Mouse (Mus musculus) midbrain, postnatal 0 days (tissue): ENCODE measurements around the gene Dclk2. TPM values are rescaled to one million over a fixed set of nuclear protein-coding genes. Genes with fewer than 3 reads are reported as not detected.

Experiments used
- ATAC-seq: fragments of 200-750 bp; cut with Nextera tagmentation; 2 replicates; pipeline ENCODE4 v1.8.0; 2017; ENCODE audit warnings: moderate number of reproducible peaks, mild to moderate bottlenecking, moderate TSS enrichment, moderate library complexity; ENCODE audit not compliant: low FRiP score
- DNase-seq: peaks from one replicate; pipeline ENCODE4 v3.0.0-alpha.2; 2015; ENCODE audit warnings: low spot score
- H3K27ac ChIP-seq: fragments of 300-500 bp; sonication (generic); 2 replicates; pipeline ENCODE4 v1.5.1; 2014; ENCODE audit warnings: low read depth, mild to moderate bottlenecking, low read length, mixed read lengths
- H3K27me3 ChIP-seq: fragments of 300-500 bp; sonication (generic); 2 replicates; pipeline ENCODE4 v1.6.1; 2014; ENCODE audit warnings: low read length, control low read depth, mixed read lengths; ENCODE audit not compliant: insufficient read depth
- H3K36me3 ChIP-seq: fragments of 300-500 bp; sonication (generic); 2 replicates; pipeline ENCODE4 v1.6.1; 2014; ENCODE audit warnings: low read length, control low read depth, mixed read lengths; ENCODE audit not compliant: insufficient read depth
- H3K4me1 ChIP-seq: fragments of 300-500 bp; sonication (generic); 2 replicates; pipeline ENCODE4 v1.6.1; 2014; ENCODE audit warnings: mild to moderate bottlenecking, control low read depth, antibody characterized with exemption, low read length, mixed read lengths; ENCODE audit not compliant: insufficient read depth
- H3K4me2 ChIP-seq: fragments of 300-500 bp; sonication (generic); 2 replicates; pipeline ENCODE4 v1.6.1; 2014; ENCODE audit warnings: low read depth, mild to moderate bottlenecking, low read length, mixed read lengths; ENCODE audit not compliant: poor library complexity, severe bottlenecking
- H3K4me3 ChIP-seq: fragments of 300-500 bp; sonication (generic); 2 replicates; pipeline ENCODE4 v1.5.1; 2014; ENCODE audit warnings: low read depth, mild to moderate bottlenecking, low read length, moderate library complexity
- H3K9ac ChIP-seq: fragments of 300-500 bp; sonication (generic); replicated peaks from 2 replicates; pipeline ENCODE4 v1.6.1; 2014; ENCODE audit warnings: mild to moderate bottlenecking, low read length, moderate library complexity, mixed read lengths; ENCODE audit not compliant: poor library complexity, severe bottlenecking
- H3K9me3 ChIP-seq: fragments of 300-500 bp; sonication (generic); 2 replicates; pipeline ENCODE4 v1.6.1; 2016; ENCODE audit warnings: low read length, control low read depth
- CTCF ChIP-seq: IDR thresholded peaks from 2 replicates; pipeline ENCODE4 v1.5.1; 2016; ENCODE audit warnings: antibody characterized with exemption, mild to moderate bottlenecking
- WGBS: fragments of 180-500 bp; shearing (Covaris S2); extraction: QIAGEN DNeasy Blood & Tissue Kit; methylation state at CpG from one replicate; pipeline ENCODE4 v1.1.7; 2014; 5-methylcytosine and 5-hydroxymethylcytosine counted together
- polyA plus RNA-seq: library from polyadenylated mRNA; unstranded; fragments of >200 nt; fragmentation: Nextera tagmentation; extraction: Ambion mirVana; gene quantifications from 2 replicates; pipeline ENCODE4 v1.2.1, GENCODE M21; 2015
- total RNA-seq: library from RNA; depleted of rRNA; stranded (reverse); fragments of >200 nt; gene quantifications from 2 replicates; pipeline ENCODE4 v1.2.3, GENCODE M21; 2014

The Dclk2 gene
- total and polyA plus RNA-seq, 2 experiments from 2014 or later = 71.6 to 158 TPM

DNA sequence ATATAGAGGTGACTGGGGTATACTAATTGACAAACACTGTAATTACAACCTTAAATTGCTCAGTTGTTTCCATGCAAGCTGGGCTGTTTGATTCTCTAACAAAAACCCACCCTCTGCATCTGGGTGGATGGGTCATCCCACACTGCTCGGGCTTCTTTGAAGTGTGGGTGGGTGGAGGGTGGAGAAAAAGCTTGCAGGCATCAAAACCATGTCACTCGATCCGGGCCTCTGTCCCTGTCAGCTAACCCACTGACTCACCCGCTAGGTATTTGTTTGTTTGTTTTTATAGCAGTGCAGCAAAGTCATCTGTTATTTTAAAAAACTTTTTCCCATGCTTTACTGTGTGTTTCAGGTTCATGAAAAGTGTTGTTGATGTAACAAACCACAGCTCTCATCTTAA lies 34.7 kb upstream of the Dclk2 start:
- no peak overlapping the region for H3K4me2 ChIP-seq
- H3K27me3 ChIP-seq = no peaks in the 10 kb centered on the region
- TF ChIP-seq CTCF = no peak
- ATAC-seq = no peak
- DNase-seq = no peak
- no peaks in the 10 kb centered on the region for H3K36me3 ChIP-seq
- no peaks in the 10 kb centered on the region for H3K4me1 ChIP-seq
- no peak overlapping the region for H3K4me3 ChIP-seq
- H3K9me3 ChIP-seq = no peaks in the 10 kb centered on the region
- 67% methylated on average over 4 of the region's 4 CpGs for WGBS
- no peak overlapping the region for H3K9ac ChIP-seq
- H3K27ac ChIP-seq = no peak overlapping the region

DNA sequence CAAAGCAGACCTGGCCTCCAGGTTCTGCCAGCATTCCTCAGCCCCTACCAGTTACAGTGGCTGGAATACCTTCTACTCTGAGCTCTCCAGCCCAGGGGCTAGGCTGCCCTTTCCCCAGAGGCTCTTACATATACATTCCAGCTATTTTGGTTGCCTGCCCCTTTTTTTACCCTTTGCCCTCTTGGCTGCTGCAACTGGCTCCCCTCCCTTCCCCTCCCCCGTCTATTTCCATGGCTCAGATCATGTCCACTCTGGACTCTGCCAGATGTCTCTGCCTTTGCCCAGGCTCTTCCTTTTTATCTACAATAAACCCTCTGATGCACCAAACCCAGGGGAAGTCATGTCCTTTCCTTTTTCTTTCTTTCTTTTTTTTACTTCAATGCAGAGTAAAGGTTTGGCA lies 33.9 kb upstream of the Dclk2 start:
- no peak overlapping the region for H3K4me3 ChIP-seq
- no peak overlapping the region for H3K9ac ChIP-seq
- no peak overlapping the region for H3K4me2 ChIP-seq
- H3K27ac ChIP-seq = no peak overlapping the region
- 86% methylated on average over 1 of the region's 1 CpGs for WGBS
- H3K36me3 ChIP-seq = no peaks in the 10 kb centered on the region
- no peaks in the 10 kb centered on the region for H3K4me1 ChIP-seq
- DNase-seq (no peak), ATAC-seq (no peak)
- TF ChIP-seq CTCF = no peak
- H3K27me3 ChIP-seq = no peaks in the 10 kb centered on the region
- no peaks in the 10 kb centered on the region for H3K9me3 ChIP-seq

DNA sequence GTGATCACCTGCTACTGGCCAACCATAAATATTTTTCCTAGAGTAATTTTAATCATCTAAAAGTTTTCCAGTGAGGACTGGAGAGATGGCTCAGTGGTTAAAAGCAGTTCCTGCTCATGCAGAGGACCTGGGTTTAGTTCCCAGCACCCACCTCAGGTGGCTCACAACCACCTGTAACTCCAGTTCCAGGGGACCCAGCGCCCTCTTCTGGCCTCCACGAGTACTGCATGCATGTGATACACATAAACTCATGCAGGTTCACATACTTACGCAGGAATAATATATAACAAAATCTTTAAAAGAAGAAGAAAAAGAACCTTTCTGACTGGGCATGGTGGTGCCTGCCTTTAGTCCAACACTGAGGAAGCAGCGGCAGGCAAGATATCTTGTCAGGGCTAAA lies 33.2 kb upstream of the Dclk2 start:
- H3K9ac ChIP-seq = no peak overlapping the region
- H3K4me2 ChIP-seq = no peak overlapping the region
- DNase-seq (no peak), ATAC-seq (no peak)
- 77% methylated on average over 4 of the region's 4 CpGs for WGBS
- peak; percentile 47 for TF ChIP-seq CTCF
- no peaks in the 10 kb centered on the region for H3K36me3 ChIP-seq
- H3K9me3 ChIP-seq = no peaks in the 10 kb centered on the region
- no peaks in the 10 kb centered on the region for H3K27me3 ChIP-seq
- H3K4me3 ChIP-seq = no peak overlapping the region
- no peak overlapping the region for H3K27ac ChIP-seq
- H3K4me1 ChIP-seq = no peaks in the 10 kb centered on the region

DNA sequence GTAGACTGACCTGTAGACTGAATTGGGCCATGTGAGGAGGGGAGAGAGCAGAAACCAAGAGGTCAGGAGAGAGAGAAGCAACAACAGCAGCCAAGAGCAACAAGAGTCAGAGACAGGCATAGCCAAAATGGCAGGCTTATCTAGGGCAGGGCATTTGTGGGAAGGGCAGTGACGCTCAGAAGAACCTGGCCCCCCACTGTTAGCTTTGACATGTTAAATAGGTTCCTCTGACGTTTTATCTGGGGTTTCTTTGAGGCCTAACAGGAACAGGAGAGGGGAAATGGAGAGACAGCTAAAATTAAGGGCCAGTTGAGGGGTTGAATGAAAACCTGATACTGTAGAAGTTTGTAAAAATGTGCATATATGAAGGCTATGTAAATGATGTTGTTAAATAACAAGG lies 30.0 kb upstream of the Dclk2 start:
- 26% methylated on average over 2 of the region's 2 CpGs for WGBS
- H3K36me3 ChIP-seq = no peaks in the 10 kb centered on the region
- H3K9me3 ChIP-seq = no peaks in the 10 kb centered on the region
- no peaks in the 10 kb centered on the region for H3K4me1 ChIP-seq
- H3K4me2 ChIP-seq = no peak overlapping the region
- no peak for TF ChIP-seq CTCF
- no peaks in the 10 kb centered on the region for H3K27me3 ChIP-seq
- H3K4me3 ChIP-seq = no peak overlapping the region
- no peak overlapping the region for H3K9ac ChIP-seq
- ATAC-seq (no peak), DNase-seq (no peak)
- no peak overlapping the region for H3K27ac ChIP-seq

DNA sequence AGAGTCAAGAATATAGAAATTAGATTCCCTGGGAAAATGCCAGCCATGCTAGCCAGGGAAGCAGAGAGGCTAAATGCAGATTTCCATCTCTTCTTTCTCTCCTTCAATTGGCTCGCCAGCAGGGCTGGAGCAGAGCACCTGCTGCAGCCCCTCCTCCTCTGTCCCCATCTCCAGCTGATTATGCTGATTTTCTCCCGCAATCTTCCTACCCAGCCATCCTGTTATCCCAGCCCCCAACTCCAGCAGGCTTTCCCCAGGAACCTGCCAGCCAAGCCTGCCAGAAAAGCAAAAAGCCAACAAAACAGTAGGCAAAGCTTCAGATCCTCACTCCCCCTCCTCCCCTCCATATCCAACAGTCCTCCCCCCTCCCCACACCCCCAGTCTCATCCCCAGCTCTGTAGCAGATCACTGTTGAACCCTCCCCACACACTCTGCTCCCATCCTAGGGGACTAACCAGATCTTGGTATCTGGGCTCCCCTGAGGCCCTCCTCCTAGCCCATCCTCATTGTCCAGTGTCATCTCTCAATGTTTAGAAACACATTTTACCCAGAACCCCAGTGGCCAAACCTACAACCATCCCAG lies 15.7 kb upstream of the Dclk2 start:
- H3K27ac ChIP-seq = no peak overlapping the region

DNA sequence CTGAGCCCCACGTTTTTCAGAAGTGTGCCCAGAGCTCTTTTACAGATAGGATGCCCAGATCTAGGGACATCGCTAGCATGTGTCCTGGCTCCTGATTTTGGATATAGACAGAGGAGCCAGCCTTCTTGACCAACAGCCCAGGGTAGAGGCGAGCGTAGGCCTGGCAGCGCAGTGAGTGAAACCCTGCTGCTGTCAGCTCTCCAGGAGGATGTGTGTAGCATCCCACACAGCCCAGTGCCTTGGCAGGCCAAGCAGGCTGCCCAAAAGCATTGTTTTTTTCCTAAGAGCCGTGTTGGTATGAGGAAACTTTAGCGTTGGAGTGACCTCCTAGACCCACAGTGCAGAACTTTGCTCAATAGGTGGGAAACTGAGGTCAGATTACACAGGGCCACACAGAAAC lies 12.8 kb upstream of the Dclk2 start:
- Histone ChIP-seq H3K9ac (no peak overlapping the region), H3K9me3 (no peaks in the 10 kb centered on the region), H3K36me3 (no peaks in the 10 kb centered on the region), H3K27ac (no peak overlapping the region), H3K4me3 (no peak overlapping the region), H3K27me3 (no peaks in the 10 kb centered on the region), H3K4me2 (no peak overlapping the region), H3K4me1 (0 out of 2 replicates have a peak, but pooled peaks cover 3% of the 10 kb centered on the region)
- DNase-seq = no peak
- TF ChIP-seq CTCF = no peak
- no peak for ATAC-seq
- 77% methylated on average over 7 of the region's 7 CpGs for WGBS

More for the DNA sequence above, 15.7 kb upstream of the Dclk2 start:
- ATAC-seq (no peak), DNase-seq (peak; percentile 81)
- 8% methylated on average over 2 of the region's 2 CpGs for WGBS
- H3K4me2 ChIP-seq = no peak overlapping the region
- no peak overlapping the region for H3K9ac ChIP-seq
- H3K9me3 ChIP-seq = no peaks in the 10 kb centered on the region
- no peaks in the 10 kb centered on the region for H3K27me3 ChIP-seq
- TF ChIP-seq CTCF = no peak
- H3K36me3 ChIP-seq = no peaks in the 10 kb centered on the region
- H3K4me3 ChIP-seq = no peak overlapping the region
- 0 out of 2 replicates have a peak, but pooled peaks cover 3% of the 10 kb centered on the region for H3K4me1 ChIP-seq
